Mouse (Mus musculus): ENCODE data around the gene Phf7. TPM values are rescaled to one million over a fixed set of nuclear protein-coding genes. Genes with fewer than 3 reads are reported as not detected.

The Phf7 gene
- polyA plus RNA-seq, 1 experiment from 2014 or later, result 11.3 TPM

DNA sequence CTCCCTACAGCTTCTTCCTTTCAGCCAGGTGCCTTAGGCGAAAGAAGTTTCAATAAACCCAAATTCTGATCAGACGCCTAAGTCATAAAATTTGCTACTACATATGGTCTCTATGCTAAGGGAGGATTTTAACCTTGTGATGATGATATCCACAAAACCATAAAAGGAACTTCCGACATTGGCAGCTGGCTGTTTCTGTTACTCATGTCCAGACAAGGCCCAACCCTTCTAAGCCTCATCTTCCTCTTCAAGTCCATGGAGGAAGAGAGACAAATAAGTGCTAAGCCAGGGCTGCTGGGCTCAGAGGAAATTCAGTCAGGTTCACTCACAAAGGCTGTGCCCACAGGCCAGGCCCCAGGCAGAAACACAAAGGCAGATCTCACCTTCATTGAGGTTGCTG, 61.8 kb downstream of the Phf7 start:
- Histone ChIP-seq H3K27ac (no peak overlapping the region), H3K4me3 (no peak overlapping the region), H3K27me3 (ENCODE audit: low read depth, poor library complexity, severe bottlenecking) (no peaks in the 10 kb centered on the region), H3K9me3 (replicated peaks) (no peaks in the 10 kb centered on the region), H3K36me3 (peaks cover 100% of the 10 kb centered on the region), H3K4me1 (no peaks in the 10 kb centered on the region)
- no peak for DNase-seq (ENCODE audit: low spot score)
- 92% methylated on average over 3 of the region's 3 CpGs for WGBS

DNA sequence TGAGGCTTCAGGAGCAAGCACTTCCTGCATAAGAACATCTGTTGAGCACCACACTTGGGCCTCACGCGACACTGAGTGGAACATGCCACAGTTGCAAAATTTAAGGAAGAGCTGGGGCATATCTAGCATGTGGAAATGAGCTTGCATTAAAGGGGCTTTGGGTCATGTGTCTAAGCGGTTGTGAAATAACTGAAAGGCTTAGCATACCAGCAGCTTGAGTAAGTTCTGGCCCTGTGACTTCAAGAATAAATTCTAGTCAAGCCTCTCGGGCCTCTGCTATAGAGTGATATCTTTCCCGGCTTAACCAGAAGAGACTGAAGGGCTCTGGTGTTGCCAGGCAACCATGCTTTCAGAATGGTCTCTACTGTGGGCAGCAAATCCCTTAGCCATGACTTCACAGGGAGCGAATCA, 62.3 kb downstream of the Phf7 start:
- no peaks in the 10 kb centered on the region for H3K4me1 ChIP-seq
- no peaks in the 10 kb centered on the region for H3K27me3 ChIP-seq (ENCODE audit: low read depth, poor library complexity, severe bottlenecking)
- no peak for DNase-seq (ENCODE audit: low spot score)
- 95% methylated on average over 6 of the region's 6 CpGs for WGBS
- H3K27ac ChIP-seq, result no peak overlapping the region
- H3K9me3 ChIP-seq (replicated peaks), result no peaks in the 10 kb centered on the region
- peaks cover 100% of the 10 kb centered on the region for H3K36me3 ChIP-seq
- no peak overlapping the region for H3K4me3 ChIP-seq

Other genes with a start within 250 kb of the Phf7 start
- 28.4 and 38.2 TPM in 2 replicates for gene Glt8d1, start 249.9 kb downstream of the Phf7 start, polyA plus RNA-seq (2016; fragmentation: Nextera tagmentation; extraction: Ambion mirVana)
- gene Spcs1, start 249.6 kb downstream of the Phf7 start, polyA plus RNA-seq (2016; fragmentation: Nextera tagmentation; extraction: Ambion mirVana), result 259 and 262 TPM in 2 replicates
- gene Pbrm1, start 232.2 kb downstream of the Phf7 start, polyA plus RNA-seq (2016; fragmentation: Nextera tagmentation; extraction: Ambion mirVana), result 143 and 186 TPM in 2 replicates
- gene Gnl3, start 232.2 kb downstream of the Phf7 start, polyA plus RNA-seq (2016; fragmentation: Nextera tagmentation; extraction: Ambion mirVana), result 135 and 173 TPM in 2 replicates
- gene Smim4, start 122.4 kb downstream of the Phf7 start, polyA plus RNA-seq (2016; fragmentation: Nextera tagmentation; extraction: Ambion mirVana), result 54.2 and 65.3 TPM in 2 replicates
- gene Nt5dc2, start 120.3 kb downstream of the Phf7 start, polyA plus RNA-seq (2016; fragmentation: Nextera tagmentation; extraction: Ambion mirVana), result 638 and 656 TPM in 2 replicates
- gene Stab1, start 82.7 kb downstream of the Phf7 start, polyA plus RNA-seq (2016; fragmentation: Nextera tagmentation; extraction: Ambion mirVana), result 14.2 and 14.5 TPM in 2 replicates
- gene Tnnc1, start 43.0 kb downstream of the Phf7 start, polyA plus RNA-seq (2016; fragmentation: Nextera tagmentation; extraction: Ambion mirVana), result 2.7 and 3.8 TPM in 2 replicates
- gene Nisch, start 34.4 kb downstream of the Phf7 start, polyA plus RNA-seq (2016; fragmentation: Nextera tagmentation; extraction: Ambion mirVana), result 491 and 543 TPM in 2 replicates
- gene Sema3g, start 33.5 kb downstream of the Phf7 start, polyA plus RNA-seq (2016; fragmentation: Nextera tagmentation; extraction: Ambion mirVana), result 0.51 and 0.73 TPM in 2 replicates
- 133 and 148 TPM in 2 replicates for gene Bap1, start 133 bp upstream of the Phf7 start, polyA plus RNA-seq (2016; fragmentation: Nextera tagmentation; extraction: Ambion mirVana)
- gene Dnah1, start 72.6 kb upstream of the Phf7 start, polyA plus RNA-seq (2016; fragmentation: Nextera tagmentation; extraction: Ambion mirVana), result 3.6 and 5.6 TPM in 2 replicates
- 22.8 and 31.1 TPM in 2 replicates for gene Capn7, start 85.3 kb upstream of the Phf7 start, polyA plus RNA-seq (2016; fragmentation: Nextera tagmentation; extraction: Ambion mirVana)
- gene Sh3bp5, start 184.8 kb upstream of the Phf7 start, polyA plus RNA-seq (2016; fragmentation: Nextera tagmentation; extraction: Ambion mirVana), result 43.0 and 47.9 TPM in 2 replicates
- gene Eaf1, start 243.1 kb upstream of the Phf7 start, polyA plus RNA-seq (2016; fragmentation: Nextera tagmentation; extraction: Ambion mirVana), result 36.9 and 39.7 TPM in 2 replicates
- gene Mettl6, start 243.7 kb upstream of the Phf7 start, polyA plus RNA-seq (2016; fragmentation: Nextera tagmentation; extraction: Ambion mirVana), result 75.6 and 85.8 TPM in 2 replicates